Mouse (Mus musculus) bone marrow macrophage, adult 2 months (primary cell): ENCODE measurements around the gene Acvr1b. TPM values are rescaled to one million over a fixed set of nuclear protein-coding genes. Genes with fewer than 3 reads are reported as not detected.

Source experiments
- H3K27ac ChIP-seq: 2 replicates; pipeline ENCODE4 v1.5.1; 2012; ENCODE audit warnings: low read depth, low read length; ENCODE audit not compliant: insufficient read depth
- H3K4me1 ChIP-seq: 2 replicates; pipeline ENCODE4 v1.6.1; 2012; ENCODE audit warnings: low read length; ENCODE audit not compliant: control insufficient read depth, insufficient read depth
- H3K4me3 ChIP-seq: 2 replicates; pipeline ENCODE4 v1.5.1; 2012; ENCODE audit warnings: mild to moderate bottlenecking, low read length, moderate library complexity; ENCODE audit not compliant: insufficient read depth
- CTCF ChIP-seq: IDR thresholded peaks from 2 replicates; pipeline ENCODE4 v1.5.1; 2012; ENCODE audit warnings: low read depth, mild to moderate bottlenecking, low read length, moderate library complexity
- POLR2A ChIP-seq: IDR thresholded peaks from 2 replicates; pipeline ENCODE4 v1.6.1; 2012; ENCODE audit warnings: mild to moderate bottlenecking, low read depth, low read length, borderline replicate concordance
- polyA plus RNA-seq: library from polyadenylated mRNA; stranded (reverse); fragments of >200 nt; gene quantifications from 2 replicates; pipeline ENCODE4 v1.2.4, GENCODE M21; 2012; ENCODE audit not compliant: missing spikeins, insufficient read depth, insufficient read length

The Acvr1b gene
- polyA plus RNA-seq, 1 experiment: 22.3 TPM

DNA sequence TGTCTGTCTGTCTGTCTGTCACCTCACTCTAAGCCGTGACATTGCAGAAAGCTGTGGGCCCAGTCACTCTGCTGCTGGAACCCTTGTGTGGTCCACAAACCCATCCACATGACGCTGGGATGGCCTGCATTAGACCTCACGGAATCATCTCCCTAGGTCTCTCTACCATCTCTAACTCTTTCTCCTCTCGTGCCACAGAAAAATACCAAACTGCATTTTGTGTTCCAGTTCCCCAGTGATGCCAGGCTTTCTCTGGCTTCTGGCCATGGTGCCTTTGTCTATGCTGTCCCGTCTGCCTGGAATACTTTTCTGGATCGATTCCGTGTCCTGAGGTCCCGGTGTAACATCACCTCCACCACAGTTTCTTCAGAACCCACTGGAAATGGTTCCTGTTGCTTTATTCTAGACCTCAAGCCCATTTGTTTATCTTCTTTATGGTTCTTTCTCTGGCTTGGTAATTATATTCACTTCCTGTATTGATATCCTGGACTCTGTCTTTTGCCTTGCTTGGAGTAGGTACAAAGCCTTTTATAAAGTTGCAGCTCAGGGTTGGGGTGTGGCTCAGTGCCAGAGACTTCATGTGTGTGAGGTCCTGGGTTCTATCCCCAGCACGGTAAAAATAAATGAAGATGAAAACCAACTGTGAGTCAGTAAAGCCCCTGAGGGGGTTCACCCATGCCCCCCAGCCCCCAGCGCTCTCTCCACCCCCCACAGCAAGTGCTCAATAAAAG lies 60.9 kb downstream of the Acvr1b start:
- H3K27ac ChIP-seq: no peak overlapping the region
- no peak for TF ChIP-seq CTCF
- TF ChIP-seq POLR2A: no peak
- H3K4me1 ChIP-seq: no peaks in the 10 kb centered on the region
- no peak overlapping the region for H3K4me3 ChIP-seq

GRCm38 (mm10) chr15:101235342-101235698 lies 61.5 kb downstream of the Acvr1b start:
- H3K27ac ChIP-seq: no peak overlapping the region
- TF ChIP-seq POLR2A (no peak), CTCF (no peak)
- H3K4me1 ChIP-seq: no peaks in the 10 kb centered on the region
- H3K4me3 ChIP-seq: no peak overlapping the region

DNA sequence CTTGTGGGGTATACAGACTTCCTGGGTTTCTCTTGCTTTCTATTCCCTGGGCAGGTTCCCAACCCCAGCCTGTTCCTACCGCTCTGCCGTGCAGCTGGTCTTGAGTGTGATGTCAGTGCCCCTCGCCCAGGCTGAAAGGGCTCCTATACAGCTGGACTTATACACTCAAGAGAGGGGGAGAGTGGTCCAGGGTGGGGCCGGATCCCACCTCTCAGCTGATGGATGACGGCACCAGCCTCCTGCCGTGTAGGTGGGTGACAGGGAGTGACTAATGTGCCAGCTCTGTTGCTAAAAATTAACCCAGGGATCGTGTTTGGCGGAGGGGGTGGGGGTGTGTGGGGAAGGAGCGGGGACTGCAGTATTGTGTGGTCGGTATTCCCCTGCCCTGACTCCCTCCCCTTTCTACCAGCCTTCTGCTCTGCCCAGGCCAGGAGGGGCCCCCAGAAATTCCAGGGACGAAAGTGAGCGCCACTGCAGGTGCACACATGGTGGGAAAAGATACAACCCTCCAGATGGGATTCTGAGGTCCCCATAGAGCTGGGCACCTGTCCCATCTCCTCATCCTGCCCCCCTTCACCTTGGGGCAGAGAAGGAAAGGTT lies 62.0 kb downstream of the Acvr1b start:
- Histone ChIP-seq H3K4me1 (no peaks in the 10 kb centered on the region), H3K27ac (no peak overlapping the region), H3K4me3 (no peak overlapping the region)
- no peak for TF ChIP-seq CTCF

DNA sequence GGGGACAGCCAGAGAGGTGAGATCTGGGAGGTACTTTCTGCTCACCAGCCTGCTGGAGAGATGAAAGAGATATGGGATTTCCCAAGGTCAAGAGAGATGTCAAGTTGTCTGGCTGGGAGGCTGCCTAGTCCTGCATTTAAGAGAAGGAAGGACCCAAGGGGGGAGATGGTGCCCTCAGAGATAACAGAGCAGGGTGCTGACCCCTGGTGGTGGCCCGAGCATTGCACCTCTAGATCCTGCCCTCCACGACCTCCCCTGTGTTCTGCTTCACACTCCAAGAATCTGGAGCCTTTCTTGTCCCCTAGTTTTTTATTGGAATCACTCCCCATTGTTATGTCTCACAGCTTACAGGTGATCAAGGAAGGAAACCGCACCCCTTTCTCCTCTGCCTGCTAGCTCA lies 63.0 kb downstream of the Acvr1b start:
- TF ChIP-seq POLR2A (no peak), CTCF (peak; percentile 82)
- no peak overlapping the region for H3K27ac ChIP-seq
- H3K4me1 ChIP-seq: peaks cover 5% of the 10 kb centered on the region; the same call in 1 of the 2 replicates
- no peak overlapping the region for H3K4me3 ChIP-seq

GRCm38 (mm10) chr15:101238885-101239511 lies 65.1 kb downstream of the Acvr1b start:
- Histone ChIP-seq H3K4me3 (no peak overlapping the region), H3K4me1 (peaks cover 11% of the 10 kb centered on the region), H3K27ac (no peak overlapping the region)
- TF ChIP-seq CTCF: peak; percentile 28; the same call in 1 of the 2 replicates
- TF ChIP-seq POLR2A: no peak

GRCm38 (mm10) chr15:101239821-101240220 lies 66.0 kb downstream of the Acvr1b start:
- TF ChIP-seq CTCF (no peak), POLR2A (no peak)
- Histone ChIP-seq H3K4me1 (peaks cover 18% of the 10 kb centered on the region), H3K4me3 (no peak overlapping the region), H3K27ac (no peak overlapping the region)

GRCm38 (mm10) chr15:101240799-101241204 lies 66.9 kb downstream of the Acvr1b start:
- H3K4me3 ChIP-seq: peak overlapping the region; percentile 28
- TF ChIP-seq POLR2A: no peak
- TF ChIP-seq CTCF: peak; percentile 79
- H3K4me1 ChIP-seq: peaks cover 20% of the 10 kb centered on the region
- H3K27ac ChIP-seq: no peak overlapping the region

GRCm38 (mm10) chr15:101241236-101241635 lies 67.4 kb downstream of the Acvr1b start:
- peak overlapping the region; percentile 28 for H3K4me3 ChIP-seq
- no peak overlapping the region for H3K27ac ChIP-seq
- peaks cover 23% of the 10 kb centered on the region for H3K4me1 ChIP-seq
- TF ChIP-seq CTCF: no peak
- TF ChIP-seq POLR2A: no peak

DNA sequence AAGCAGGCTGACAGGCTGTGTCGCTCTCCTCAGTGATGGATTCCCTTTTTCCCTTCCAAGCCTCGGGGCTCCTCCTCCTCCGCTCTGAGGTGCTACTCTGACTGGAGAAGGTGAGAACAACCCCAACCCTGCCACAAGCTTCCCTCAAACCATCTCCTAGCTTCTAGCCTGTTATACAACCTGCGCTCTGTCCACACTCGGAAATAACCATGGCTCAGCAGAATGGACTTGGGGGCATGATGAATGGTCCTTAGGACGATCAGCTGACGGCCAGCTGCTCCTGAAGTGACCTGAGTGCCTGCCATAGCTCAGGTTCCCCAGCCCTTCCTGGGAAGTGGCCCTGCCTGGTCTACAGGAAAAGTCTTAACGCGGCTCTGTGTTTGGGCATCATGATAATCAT lies 68.0 kb downstream of the Acvr1b start:
- Histone ChIP-seq H3K4me3 (no peak overlapping the region), H3K27ac (no peak overlapping the region), H3K4me1 (peaks cover 25% of the 10 kb centered on the region)
- TF ChIP-seq POLR2A (no peak), CTCF (no peak)

GRCm38 (mm10) chr15:101242645-101243044 lies 68.8 kb downstream of the Acvr1b start:
- Histone ChIP-seq H3K27ac (no peak overlapping the region), H3K4me3 (no peak overlapping the region), H3K4me1 (peaks cover 32% of the 10 kb centered on the region)
- TF ChIP-seq CTCF (no peak), POLR2A (no peak)
